Mouse (Mus musculus) CH12.LX (cell line): ENCODE measurements at regions not wholly inside any gene's neighbourhood (a gene's known extent, or its start where the extent isn't known, plus 50 kb on each side); places are given as distances from the start of the nearest gene placed in this dataset.

Experiments
- DNase-seq: peaks from one replicate; pipeline ENCODE4 v3.0.0-alpha.2; 2013; ENCODE audit errors: extremely low read depth
- H3K27ac ChIP-seq: 2 replicates; pipeline ENCODE4 v1.5.1; 2012; ENCODE audit warnings: low read depth, mild to moderate bottlenecking, control low read depth, moderate library complexity; ENCODE audit not compliant: insufficient read depth
- H3K27me3 ChIP-seq: replicated peaks from 2 replicates; pipeline ENCODE3; 2012; ENCODE audit warnings: inconsistent platforms
- H3K36me3 ChIP-seq, 2 experiments: replicated peaks in 1 of 2; 2 replicates each; pipeline versions ENCODE3 to v1.6.1; 2012; ENCODE audit warnings: inconsistent platforms in 1 of 2, low read length in 1 of 2, mild to moderate bottlenecking in 1 of 2, mixed read lengths in 1 of 2, moderate library complexity in 1 of 2; ENCODE audit not compliant: control insufficient read depth in 1 of 2, insufficient read depth in 1 of 2
- H3K4me1 ChIP-seq, 2 experiments: 2 replicates each; pipeline ENCODE4 v1.6.1; 2012; ENCODE audit warnings: inconsistent platforms in 1 of 2, moderate library complexity in 1 of 2; ENCODE audit not compliant: insufficient read depth in 2 of 2, control insufficient read depth in 1 of 2
- H3K4me2 ChIP-seq: 2 replicates; pipeline ENCODE4 v1.6.1; 2012; ENCODE audit warnings: low read depth, mild to moderate bottlenecking, control low read depth; ENCODE audit not compliant: poor library complexity, insufficient read depth, severe bottlenecking
- H3K4me3 ChIP-seq, 3 experiments: fragments of 150-350 bp in 1 of 3; sonication (generic) in 1 of 3; replicated peaks in 1 of 3; 2 replicates each; pipeline versions ENCODE3 to v1.5.1; 2011 to 2012; ENCODE audit warnings: low read depth in 2 of 3, low read length in 2 of 3, mild to moderate bottlenecking in 2 of 3, moderate library complexity in 2 of 3, control low read depth in 1 of 3, improper control_type of control experiment in 1 of 3, inconsistent platforms in 1 of 3, mixed read lengths in 1 of 3; ENCODE audit not compliant: poor library complexity in 1 of 3
- H3K79me2 ChIP-seq: replicated peaks from 2 replicates; pipeline ENCODE4 v1.6.1; 2012; ENCODE audit warnings: mild to moderate bottlenecking, moderate library complexity; ENCODE audit not compliant: control insufficient read depth, poor library complexity, insufficient read depth, severe bottlenecking; ENCODE audit errors: extremely low read depth
- H3K9ac ChIP-seq: 2 replicates; pipeline ENCODE4 v1.6.1; 2012; ENCODE audit warnings: low read depth, mild to moderate bottlenecking, control low read depth, moderate library complexity; ENCODE audit not compliant: insufficient read depth
- H3K9me3 ChIP-seq: replicated peaks from 2 replicates; pipeline ENCODE3; 2012; ENCODE audit warnings: low read length, inconsistent platforms, mixed read lengths
- BHLHE40 ChIP-seq: IDR thresholded peaks from 2 replicates; pipeline ENCODE4 v1.6.1; 2011; ENCODE audit warnings: mild to moderate bottlenecking, low read depth, low read length, improper control_type of control experiment
- CHD1 ChIP-seq: IDR thresholded peaks from 2 replicates; pipeline ENCODE4 v1.6.1; 2012; ENCODE audit warnings: low read depth, low read length, improper control_type of control experiment, inconsistent platforms
- ELF1 ChIP-seq: IDR thresholded peaks from 2 replicates; pipeline ENCODE4 v1.6.1; 2014; ENCODE audit warnings: low read depth, mild to moderate bottlenecking, inconsistent platforms, low read length, improper control_type of control experiment
- EP300 ChIP-seq: IDR thresholded peaks from 2 replicates; pipeline ENCODE4 v1.6.1; 2011; ENCODE audit warnings: low read length, improper control_type of control experiment
- ETS1 ChIP-seq: conservative IDR thresholded peaks from 2 replicates; pipeline ENCODE4 v1.6.1; 2012; ENCODE audit warnings: low read depth, mild to moderate bottlenecking, inconsistent platforms, low read length, improper control_type of control experiment, moderate library complexity
- GABPA ChIP-seq: IDR thresholded peaks from 2 replicates; pipeline ENCODE4 v1.6.1; 2012; ENCODE audit warnings: low read depth, low read length, improper control_type of control experiment, inconsistent platforms; ENCODE audit not compliant: insufficient replicate concordance
- HCFC1 ChIP-seq: IDR thresholded peaks from 2 replicates; pipeline ENCODE4 v1.6.1; 2012; ENCODE audit warnings: low read depth, mild to moderate bottlenecking, inconsistent platforms, low read length, improper control_type of control experiment
- KAT2A ChIP-seq: IDR thresholded peaks from 2 replicates; pipeline ENCODE4 v1.6.1; 2012; ENCODE audit warnings: low read length, improper control_type of control experiment, inconsistent platforms; ENCODE audit not compliant: insufficient replicate concordance
- MAZ ChIP-seq: IDR thresholded peaks from 2 replicates; pipeline ENCODE4 v1.6.1; 2012; ENCODE audit warnings: low read depth, mild to moderate bottlenecking, inconsistent platforms, low read length, improper control_type of control experiment, moderate library complexity
- MXI1 ChIP-seq: IDR thresholded peaks from 2 replicates; pipeline ENCODE4 v1.6.1; 2011; ENCODE audit warnings: mild to moderate bottlenecking, low read depth, low read length, improper control_type of control experiment
- MYC ChIP-seq: IDR thresholded peaks from 2 replicates; pipeline ENCODE4 v1.6.1; 2011; ENCODE audit warnings: low read depth, mild to moderate bottlenecking, improper control_type of control experiment, low read length
- NELFE ChIP-seq: IDR thresholded peaks from 2 replicates; pipeline ENCODE4 v1.6.1; 2011; ENCODE audit warnings: low read depth, low read length, improper control_type of control experiment
- PAX5 ChIP-seq: IDR thresholded peaks from 2 replicates; pipeline ENCODE4 v1.6.1; 2012; ENCODE audit warnings: low read length, inconsistent platforms, mixed read lengths
- POLR2AphosphoS2 ChIP-seq: IDR thresholded peaks from 2 replicates; pipeline ENCODE4 v1.6.1; 2011; ENCODE audit warnings: low read depth, low read length, improper control_type of control experiment
- RAD21 ChIP-seq: IDR thresholded peaks from 2 replicates; pipeline ENCODE4 v1.6.1; 2011; ENCODE audit warnings: low read depth, mild to moderate bottlenecking, low read length, improper control_type of control experiment, moderate library complexity
- USF1 ChIP-seq: IDR thresholded peaks from 2 replicates; pipeline ENCODE4 v1.6.1; 2014; ENCODE audit warnings: low read depth, mild to moderate bottlenecking, inconsistent platforms, low read length, improper control_type of control experiment
- USF2 ChIP-seq: conservative IDR thresholded peaks from 2 replicates; pipeline ENCODE4 v1.6.1; 2011; ENCODE audit warnings: low read depth, low read length, improper control_type of control experiment
- ZC3H11A ChIP-seq: IDR thresholded peaks from 2 replicates; pipeline ENCODE4 v1.6.1; 2012; ENCODE audit warnings: low read depth, mild to moderate bottlenecking, inconsistent platforms, low read length, improper control_type of control experiment
- ZKSCAN1 ChIP-seq: IDR thresholded peaks from 2 replicates; pipeline ENCODE4 v1.6.1; 2012; ENCODE audit warnings: low read depth, inconsistent platforms, low read length, improper control_type of control experiment, borderline replicate concordance
- ZMIZ1 ChIP-seq: IDR thresholded peaks from 2 replicates; pipeline ENCODE4 v1.6.1; 2012; ENCODE audit warnings: low read depth, mild to moderate bottlenecking, inconsistent platforms, low read length, improper control_type of control experiment
- dilution Hi-C: fragments of 300-500 bp; cut with MboI; formaldehyde crosslinking; loops from 2 replicates; pipeline ENCODE4 v1.14.3; 2020; ENCODE audit warnings: low sequenced_read_pairs; ENCODE audit not compliant: extremely low pct_unique_long_range_greater_than_20kb, extremely low pct_ligation_motif_present
- in situ Hi-C: fragments of 300-500 bp; cut with MboI; formaldehyde crosslinking; loops from 3 replicates; pipeline ENCODE4 v1.14.3; 2019; ENCODE audit warnings: low sequenced_read_pairs, low pct_ligation_motif_present, low pct_unique_long_range_greater_than_20kb, mixed read lengths

- Histone ChIP-seq H3K9ac (no peak overlapping the region), H3K9me3 (peaks cover 25% of the 10 kb centered on the region), H3K4me3 (no peak overlapping the region), H3K36me3 (no peaks in the 10 kb centered on the region)
- TF ChIP-seq POLR2AphosphoS2 (no peak), GABPA (no peak), MXI1 (no peak), CHD1 (no peak)
- TF ChIP-seq, all 38 proteins: peak for 0
- DNase-seq: no peak
- Histone ChIP-seq H3K4me1 (no peaks in the 10 kb centered on the region), H3K27ac (no peak overlapping the region), H3K27me3 (no peaks in the 10 kb centered on the region), H3K4me2 (no peak overlapping the region), H3K79me2 (no peaks in the 10 kb centered on the region)
- dilution Hi-C loops: no loop called here
- in situ Hi-C loops: no loop called here
These were observed 174.0 kb upstream of the Tenm3 start for GRCm38 (mm10) chr8:49017741-49018140.

DNA sequence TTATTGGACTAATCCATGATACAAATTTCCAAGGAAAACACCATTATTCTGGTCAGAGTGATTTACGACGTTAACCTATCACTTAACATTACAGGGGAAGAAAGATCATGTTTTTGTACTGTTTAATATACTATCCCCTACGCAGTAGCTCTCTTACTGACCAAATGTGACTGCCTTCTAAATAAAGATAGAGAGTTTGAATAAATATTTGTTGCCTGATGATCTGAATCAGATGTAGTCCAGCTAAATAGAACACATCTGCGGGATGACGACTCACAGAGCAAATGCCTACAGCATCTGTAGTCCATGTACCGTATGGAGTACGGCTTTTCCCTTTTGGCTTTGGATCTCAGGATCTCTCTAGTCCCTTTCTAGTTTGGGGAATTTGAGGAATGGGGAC, 171.9 kb upstream of the Tenm3 start:
- Histone ChIP-seq H3K36me3 (no peaks in the 10 kb centered on the region), H3K9me3 (peaks cover 30% of the 10 kb centered on the region), H3K4me2 (no peak overlapping the region), H3K27me3 (no peaks in the 10 kb centered on the region), H3K79me2 (no peaks in the 10 kb centered on the region), H3K9ac (no peak overlapping the region), H3K27ac (no peak overlapping the region), H3K4me3 (no peak overlapping the region), H3K4me1 (no peaks in the 10 kb centered on the region)
- dilution Hi-C loops (no loop called here), in situ Hi-C loops (no loop called here)
- no peak for DNase-seq
- no peak for TF ChIP-seq ETS1
- no peak for TF ChIP-seq MAZ
- TF ChIP-seq EP300: no peak
- no peak for TF ChIP-seq ZMIZ1
- no peak for TF ChIP-seq USF1
- no peak for TF ChIP-seq KAT2A
- no peak for TF ChIP-seq MYC
- no peak for TF ChIP-seq USF2
- TF ChIP-seq BHLHE40: no peak
- no peak for TF ChIP-seq ZKSCAN1
- TF ChIP-seq NELFE: no peak

GRCm38 (mm10) chr8:49015200-49015599, 171.4 kb upstream of the Tenm3 start:
- Histone ChIP-seq H3K4me2 (no peak overlapping the region), H3K27me3 (no peaks in the 10 kb centered on the region), H3K9ac (no peak overlapping the region), H3K27ac (no peak overlapping the region), H3K4me1 (no peaks in the 10 kb centered on the region), H3K36me3 (no peaks in the 10 kb centered on the region), H3K4me3 (no peak overlapping the region), H3K79me2 (no peaks in the 10 kb centered on the region), H3K9me3 (peaks cover 34% of the 10 kb centered on the region)
- dilution Hi-C loops (no loop called here), in situ Hi-C loops (no loop called here)
- TF ChIP-seq ZC3H11A: no peak
- no peak for TF ChIP-seq PAX5
- TF ChIP-seq ETS1: no peak
- no peak for TF ChIP-seq HCFC1
- TF ChIP-seq ELF1: no peak
- no peak for TF ChIP-seq RAD21
- TF ChIP-seq CHD1: no peak
- no peak for TF ChIP-seq USF1
- DNase-seq: no peak
